Mouse (Mus musculus): Measurements from ENCODE around the gene Abhd14a.

DNA sequence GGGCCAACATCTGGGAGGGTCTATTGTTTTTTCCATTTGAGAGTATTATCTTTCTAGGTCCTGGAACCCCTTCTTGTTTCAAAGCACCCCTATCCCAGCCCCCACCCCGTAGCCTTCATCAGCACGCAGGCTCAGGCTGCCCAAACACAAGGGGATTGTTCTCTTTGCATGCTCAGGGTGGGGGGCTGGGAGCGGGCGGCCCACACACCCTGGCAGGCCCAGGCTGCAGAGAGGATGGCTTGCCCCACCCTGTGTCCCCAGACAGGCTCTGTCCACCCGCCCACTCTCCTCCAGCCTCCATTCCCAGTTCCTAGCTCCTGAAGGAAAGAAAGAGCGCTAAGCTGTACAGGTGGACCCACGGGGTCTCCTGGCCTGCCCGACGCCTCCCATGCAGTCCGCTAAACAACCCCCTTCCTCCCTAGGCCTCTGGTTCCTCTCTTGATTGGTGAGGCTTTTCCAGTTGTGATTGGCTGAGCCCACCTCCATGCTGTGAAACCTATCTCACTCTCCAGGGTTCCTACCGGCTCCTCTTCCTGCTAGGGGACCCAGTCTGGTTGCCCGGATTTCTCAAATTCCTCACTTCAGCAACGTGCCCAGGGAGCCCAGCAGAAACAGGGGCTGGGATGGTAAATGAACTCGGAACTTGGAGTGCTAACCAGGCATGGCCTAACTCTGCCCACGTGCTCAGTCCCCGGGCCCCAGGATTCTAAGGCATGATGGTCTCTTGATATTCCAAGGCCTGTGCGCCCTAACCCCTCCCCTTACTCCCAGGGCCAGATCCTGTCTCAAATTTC is 7.6 kb upstream of the Abhd14a start:
- TF ChIP-seq EP300 (IDR thresholded peaks at IDR 0.05; ENCODE audit: low read depth in 1 of 2, low read length in 2 of 2) = no peak
- no peak for TF ChIP-seq POLR2A (IDR thresholded peaks at IDR 0.05; ENCODE audit: control insufficient read depth in 1 of 2, insufficient read depth in 1 of 2, low read depth in 1 of 2, low read length in 2 of 2, poor library complexity in 1 of 2)
- no peak for TF ChIP-seq CTCF (IDR thresholded peaks at IDR 0.05 in 2 of 3, conservative IDR thresholded peaks at IDR 0.05 in 1 of 3; ENCODE audit: control insufficient read depth in 1 of 3, insufficient read depth in 1 of 3, low read depth in 2 of 3, low read length in 3 of 3, poor library complexity in 1 of 3, severe bottlenecking in 1 of 3)
- TF ChIP-seq USF1 (IDR thresholded peaks at IDR 0.05; ENCODE audit: low read depth, low read length) = no peak
- TF ChIP-seq ELF1 (IDR thresholded peaks at IDR 0.05; ENCODE audit: low read depth, low read length) = no peak
- no peak for TF ChIP-seq RCOR1 (IDR thresholded peaks at IDR 0.05; ENCODE audit: low read depth, low read length)
- TF ChIP-seq ZNF384 (IDR thresholded peaks at IDR 0.05; ENCODE audit: low read depth, low read length) = no peak
- no peak for TF ChIP-seq RAD21 (IDR thresholded peaks at IDR 0.05; ENCODE audit: low read depth, low read length)
- TF ChIP-seq GABPA (IDR thresholded peaks at IDR 0.05; ENCODE audit: low read depth, low read length) = no peak
- no peak for TF ChIP-seq SIN3A (IDR thresholded peaks at IDR 0.05; ENCODE audit: low read length)
- TF ChIP-seq JUND (IDR thresholded peaks at IDR 0.05; ENCODE audit: low read depth, low read length) = no peak

Measured in MEL (cell line).